Mouse (Mus musculus): ENCODE results near the gene Rragc.
A peak's percentile ranks its signal among the peaks of the same experiment; 100 is the strongest.

The Rragc gene

DNA sequence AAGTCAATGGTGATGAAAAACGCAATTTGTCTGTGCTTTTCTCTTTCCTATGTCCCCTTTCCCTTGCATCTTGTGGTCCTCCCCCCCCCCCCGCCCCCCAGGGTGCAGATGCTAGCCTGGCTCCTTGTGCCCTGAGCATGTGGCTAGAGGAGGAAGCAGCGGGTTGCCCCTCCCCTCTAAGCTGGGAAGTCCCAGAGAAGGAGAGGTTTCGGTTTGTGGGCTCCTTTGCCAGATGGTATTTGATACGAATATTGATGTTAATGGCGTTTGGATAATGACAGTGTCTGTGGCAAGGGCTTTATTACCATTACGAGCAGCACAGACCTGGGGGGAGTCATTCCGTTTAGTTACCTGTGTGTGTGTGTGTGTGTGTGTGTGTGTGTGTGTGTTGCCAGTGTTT, 34.8 kb downstream of the Rragc start:
- no peak for DNase-seq (ENCODE audit: low spot score in 2 of 2)

DNA sequence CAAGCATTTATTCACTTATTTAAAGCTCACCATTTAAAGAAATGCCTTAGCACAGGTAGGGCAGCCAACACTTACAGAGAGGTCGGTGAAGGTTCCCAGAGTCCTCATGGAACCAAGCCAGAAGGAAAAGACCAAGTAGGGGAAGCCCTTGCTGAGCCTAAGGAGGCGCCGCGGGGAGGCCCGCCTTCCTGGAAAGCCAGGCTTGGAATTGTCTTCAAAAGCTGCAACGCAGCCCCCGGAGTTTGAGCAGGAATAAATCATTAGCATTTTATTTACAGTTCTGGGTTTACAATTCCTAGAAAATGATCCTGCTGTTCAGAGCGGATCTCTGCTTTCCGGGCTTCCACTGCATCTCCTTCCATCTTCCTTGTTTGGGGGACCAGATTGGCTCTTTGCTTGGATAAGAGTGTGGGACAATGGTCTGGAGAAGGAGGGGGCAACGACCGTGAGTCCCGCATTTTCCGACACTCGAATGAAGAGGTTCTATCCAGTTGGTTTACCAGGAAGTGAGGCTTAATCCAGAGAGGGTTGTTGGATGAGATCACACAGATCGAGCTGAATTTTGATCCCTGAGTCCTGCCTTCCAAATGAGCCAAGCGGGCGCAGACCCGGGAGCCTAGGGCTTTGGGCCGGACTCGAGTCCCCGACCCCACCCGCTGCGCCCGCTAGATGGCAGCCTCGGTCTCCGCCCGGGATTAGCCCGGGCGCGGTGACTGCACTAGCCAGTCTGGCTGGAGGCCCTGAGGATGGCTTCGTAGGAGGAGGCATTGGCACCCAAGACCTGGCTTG, 39.7 kb downstream of the Rragc start:
- peak; percentile 30 to 44 for DNase-seq (ENCODE audit: low spot score in 2 of 2)

GRCm38 (mm10) chr4:123957492-123957808, 40.2 kb downstream of the Rragc start:
- no peak for DNase-seq (ENCODE audit: low spot score in 2 of 2)

GRCm38 (mm10) chr4:123957891-123958290, 40.6 kb downstream of the Rragc start:
- DNase-seq (ENCODE audit: low spot score in 2 of 2): no peak

DNA sequence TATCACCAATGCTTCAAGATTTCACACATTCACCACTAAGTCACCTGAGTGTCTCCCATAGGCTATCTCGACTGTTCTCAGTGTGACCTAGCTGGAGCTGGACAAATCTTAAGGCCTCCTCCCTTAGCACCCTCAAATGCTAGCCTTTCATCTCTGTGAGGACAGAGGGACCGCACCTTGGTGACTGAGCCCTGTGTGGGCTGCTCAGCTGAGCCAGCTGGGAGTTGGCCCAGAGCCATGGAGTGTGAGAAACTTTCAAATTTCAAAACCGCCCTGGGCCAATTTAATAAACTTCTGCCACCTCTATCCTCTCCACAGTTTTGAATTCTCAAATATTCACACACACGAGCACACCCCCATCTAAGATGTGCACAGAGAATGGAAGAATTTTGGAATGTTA, 43.7 kb downstream of the Rragc start:
- DNase-seq (ENCODE audit: low spot score in 2 of 2): no peak

DNA sequence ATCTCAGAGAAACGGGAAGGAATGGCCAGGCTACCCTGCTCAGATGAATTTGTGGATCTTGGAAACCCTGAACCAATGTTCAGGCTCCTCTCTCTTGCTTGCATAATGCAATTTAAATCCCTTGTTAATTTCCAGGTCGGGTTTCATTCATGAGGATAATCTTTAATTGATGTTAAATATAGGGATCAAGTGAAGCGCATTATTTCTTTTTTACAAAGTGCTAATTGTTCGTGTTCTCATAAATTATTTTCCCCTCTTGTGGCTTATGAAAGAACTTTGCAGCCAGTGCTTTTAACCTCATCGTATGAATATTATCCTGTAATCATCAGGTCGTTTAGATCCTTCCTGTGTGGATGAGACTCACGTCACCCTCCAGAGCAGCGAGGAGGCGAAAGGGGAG, 45.5 kb downstream of the Rragc start:
- DNase-seq (ENCODE audit: low spot score in 2 of 2): no peak

- no peak for DNase-seq (ENCODE audit: low spot score in 2 of 2)
Observed at GRCm38 (mm10) chr4:123968663-123969321, 51.5 kb downstream of the Rragc start.

- no peak for DNase-seq (ENCODE audit: low spot score in 2 of 2)
Observed at GRCm38 (mm10) chr4:123969458-123969857, 52.2 kb downstream of the Rragc start.

GRCm38 (mm10) chr4:123971059-123971458, 53.8 kb downstream of the Rragc start:
- no peak for DNase-seq (ENCODE audit: low spot score in 2 of 2)

- DNase-seq (ENCODE audit: low spot score in 2 of 2): no peak
Observed at GRCm38 (mm10) chr4:123972423-123973049, 55.3 kb downstream of the Rragc start.

DNA sequence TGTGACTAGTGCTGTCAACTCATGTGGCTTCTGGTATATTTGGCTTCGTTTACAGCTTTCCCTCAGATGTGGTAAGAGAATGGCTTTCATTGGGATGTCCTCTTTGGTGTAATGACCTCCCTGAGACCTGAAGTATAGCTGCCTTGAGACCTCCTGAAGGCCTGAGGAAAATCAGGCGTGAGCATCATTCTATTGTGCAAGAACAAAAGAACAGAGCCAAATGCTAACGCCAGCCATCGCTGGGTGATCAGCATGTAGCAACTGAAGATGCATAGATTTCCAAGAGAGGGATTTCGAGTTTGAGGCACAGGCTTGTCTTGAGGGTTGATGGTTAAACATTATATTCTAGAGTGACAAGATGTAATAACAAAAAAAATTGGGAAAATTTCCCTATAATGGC, 64.9 kb downstream of the Rragc start:
- DNase-seq (ENCODE audit: low spot score in 2 of 2): no peak
